Mouse (Mus musculus) layer of hippocampus, adult 9-10 months (tissue): ENCODE data around the gene Gm10230.
"Not testable (repeated sequence)": the region's sequence is repeated elsewhere in the genome, so short reads cannot be mapped to it uniquely, and the experiment has no call there.

Experiments
- DNase-seq: peaks from one replicate; pipeline ENCODE4 v3.0.0; 2022; ENCODE audit warnings: low spot score

Gm10230 gene

DNA sequence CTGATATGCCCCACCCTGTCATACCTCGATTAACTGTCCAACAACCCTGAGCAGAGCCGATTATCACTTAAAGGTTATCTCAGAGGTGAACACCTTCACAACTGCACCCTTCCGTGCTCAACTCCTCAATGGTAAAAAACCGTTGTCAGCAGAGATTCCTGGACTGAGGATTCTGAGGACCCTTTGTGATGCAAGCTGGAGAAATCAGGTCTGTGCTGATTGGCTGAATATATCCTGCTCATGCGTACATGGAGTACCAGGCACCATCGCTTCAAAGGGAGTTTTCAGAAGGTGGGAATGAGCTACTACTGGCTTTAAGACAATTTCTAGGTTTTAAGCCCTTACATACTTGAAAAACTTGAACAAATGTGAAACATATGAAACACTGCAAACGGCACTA is at the start of gene Gm10230:
TSS of gene Gm10230 (minus strand) at position 101 of the 400 bp plus-strand sequence.
- not testable (repeated sequence) for DNase-seq
